Mouse (Mus musculus) lung, adult 2 months (tissue): Measurements from ENCODE around the gene Dlec1.

Experiments used
- CTCF ChIP-seq: fragments of 200-500 bp; IDR thresholded peaks from 2 replicates; pipeline ENCODE4 v1.5.1; 2011; ENCODE audit warnings: mild to moderate bottlenecking, low read length, control low read depth; ENCODE audit not compliant: insufficient read depth
- POLR2A ChIP-seq: fragments of 200-500 bp; IDR thresholded peaks from 2 replicates; pipeline ENCODE4 v1.6.1; 2011; ENCODE audit warnings: low read depth, mild to moderate bottlenecking, control low read depth, low read length, borderline replicate concordance; ENCODE audit errors: extremely low read depth

DNA sequence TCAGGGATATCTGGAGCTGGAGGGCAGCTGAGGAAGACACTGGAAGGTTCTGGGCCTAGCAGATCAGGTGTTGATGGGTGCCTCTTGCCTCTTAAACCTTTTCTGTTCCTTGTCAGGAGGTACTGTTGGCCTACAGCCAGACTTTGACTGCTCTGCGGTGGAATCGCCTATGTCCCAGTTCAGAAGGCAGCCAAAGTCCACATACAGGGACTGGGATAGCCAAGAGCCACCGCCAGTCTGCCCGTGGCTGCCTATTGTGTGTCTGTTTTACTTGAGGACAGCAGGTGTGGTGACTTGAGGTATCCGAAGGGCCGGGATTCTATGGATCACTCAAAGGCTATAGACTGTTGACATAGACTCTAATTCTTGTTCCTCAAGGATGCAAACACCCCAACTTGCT lies 63.3 kb downstream of the Dlec1 start:
- TF ChIP-seq POLR2A: no peak
- TF ChIP-seq CTCF: no peak
